Mouse (Mus musculus) testis, adult 2 months (tissue): ENCODE results near the gene Tbcel.

Experiments used
- CTCF ChIP-seq: fragments of 200-500 bp; IDR thresholded peaks from 2 replicates; pipeline ENCODE4 v1.5.1; 2012; ENCODE audit warnings: low read depth, mild to moderate bottlenecking, inconsistent platforms, low read length, moderate library complexity; ENCODE audit not compliant: control insufficient read depth, insufficient read depth, insufficient replicate concordance
- POLR2A ChIP-seq: fragments of 200-500 bp; IDR thresholded peaks from 2 replicates; pipeline ENCODE4 v1.6.1; 2012; ENCODE audit warnings: low read depth, mild to moderate bottlenecking, inconsistent platforms, low read length, moderate library complexity; ENCODE audit not compliant: control insufficient read depth

- TF ChIP-seq CTCF, result no peak
- no peak for TF ChIP-seq POLR2A
Measured at GRCm38 (mm10) chr9:42411296-42411695, 96.3 kb downstream of the Tbcel start.
